Mouse (Mus musculus) bone marrow macrophage, adult 2 months (primary cell): ENCODE measurements around the gene Tfrc. TPM values are rescaled to one million over a fixed set of nuclear protein-coding genes. Genes with fewer than 3 reads are reported as not detected.
"Not testable (repeated sequence)": the region's sequence is repeated elsewhere in the genome, so short reads cannot be mapped to it uniquely, and the experiment has no call there.

Experiments used
- H3K27ac ChIP-seq: 2 replicates; pipeline ENCODE4 v1.5.1; 2012; ENCODE audit warnings: low read depth, low read length; ENCODE audit not compliant: insufficient read depth
- H3K4me1 ChIP-seq: 2 replicates; pipeline ENCODE4 v1.6.1; 2012; ENCODE audit warnings: low read length; ENCODE audit not compliant: control insufficient read depth, insufficient read depth
- H3K4me3 ChIP-seq: 2 replicates; pipeline ENCODE4 v1.5.1; 2012; ENCODE audit warnings: mild to moderate bottlenecking, low read length, moderate library complexity; ENCODE audit not compliant: insufficient read depth
- CTCF ChIP-seq: IDR thresholded peaks from 2 replicates; pipeline ENCODE4 v1.5.1; 2012; ENCODE audit warnings: low read depth, mild to moderate bottlenecking, low read length, moderate library complexity
- POLR2A ChIP-seq: IDR thresholded peaks from 2 replicates; pipeline ENCODE4 v1.6.1; 2012; ENCODE audit warnings: mild to moderate bottlenecking, low read depth, low read length, borderline replicate concordance
- polyA plus RNA-seq: library from polyadenylated mRNA; stranded (reverse); fragments of >200 nt; gene quantifications from 2 replicates; pipeline ENCODE4 v1.2.4, GENCODE M21; 2012; ENCODE audit not compliant: missing spikeins, insufficient read depth, insufficient read length

Gene Tfrc
- polyA plus RNA-seq, 1 experiment, result 45.0 TPM

DNA sequence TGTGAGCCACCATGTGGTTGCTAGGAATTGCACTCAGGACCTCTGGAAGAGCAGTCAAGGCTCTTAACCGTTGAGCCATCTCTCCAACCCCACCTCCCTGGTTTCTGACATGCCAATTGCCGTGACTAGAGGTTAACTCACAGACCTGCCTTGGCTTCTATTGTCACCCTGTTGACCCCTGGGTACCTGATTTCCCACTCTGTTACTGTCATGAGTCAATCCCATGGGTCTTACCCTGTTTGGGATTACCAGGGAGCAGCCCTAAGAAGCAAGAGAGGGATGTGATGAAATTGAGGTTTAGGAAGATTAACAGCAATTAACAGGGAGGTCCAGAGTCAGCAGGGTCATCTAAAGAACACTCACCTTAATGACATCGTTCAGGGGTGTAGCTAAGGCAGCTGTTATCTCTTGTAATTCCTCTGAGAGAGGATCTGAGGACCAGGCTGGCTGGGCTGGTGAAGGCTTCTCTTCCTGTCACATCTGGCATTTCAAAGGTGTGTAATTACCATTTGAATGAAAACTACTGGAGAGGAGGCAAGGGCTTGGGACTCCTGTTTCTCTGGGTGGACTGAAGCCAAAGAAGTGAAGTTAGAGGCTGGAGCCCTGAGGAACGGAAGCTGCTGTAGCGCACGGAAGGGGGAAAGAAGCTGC, 28.3 kb downstream of the Tfrc start:
- Histone ChIP-seq H3K4me1 (no peaks in the 10 kb centered on the region), H3K27ac (no peak overlapping the region), H3K4me3 (no peak overlapping the region)
- TF ChIP-seq CTCF (no peak), POLR2A (no peak)

DNA sequence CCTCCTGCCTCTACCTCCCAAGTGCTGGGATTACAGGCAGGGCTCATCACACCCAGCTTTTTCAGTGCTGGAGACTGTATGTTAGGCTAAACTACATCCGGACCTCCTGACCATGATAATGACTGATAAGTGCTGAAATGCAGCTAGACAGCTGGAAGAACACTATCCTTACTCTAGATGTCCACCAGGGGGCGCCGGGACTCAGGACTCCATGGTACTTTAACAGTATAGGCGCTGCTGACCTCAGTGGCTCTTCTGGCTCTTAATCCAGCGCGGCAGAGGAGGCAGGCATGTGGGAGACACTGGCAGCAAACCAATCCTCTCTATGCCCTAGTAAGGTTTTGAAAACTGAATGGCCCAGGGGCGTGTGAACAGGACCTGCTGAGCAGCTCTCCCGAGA, 29.8 kb downstream of the Tfrc start:
- H3K27ac ChIP-seq, result no peak overlapping the region
- no peaks in the 10 kb centered on the region for H3K4me1 ChIP-seq
- H3K4me3 ChIP-seq, result no peak overlapping the region
- peak; percentile 71 for TF ChIP-seq CTCF
- TF ChIP-seq POLR2A, result no peak

DNA sequence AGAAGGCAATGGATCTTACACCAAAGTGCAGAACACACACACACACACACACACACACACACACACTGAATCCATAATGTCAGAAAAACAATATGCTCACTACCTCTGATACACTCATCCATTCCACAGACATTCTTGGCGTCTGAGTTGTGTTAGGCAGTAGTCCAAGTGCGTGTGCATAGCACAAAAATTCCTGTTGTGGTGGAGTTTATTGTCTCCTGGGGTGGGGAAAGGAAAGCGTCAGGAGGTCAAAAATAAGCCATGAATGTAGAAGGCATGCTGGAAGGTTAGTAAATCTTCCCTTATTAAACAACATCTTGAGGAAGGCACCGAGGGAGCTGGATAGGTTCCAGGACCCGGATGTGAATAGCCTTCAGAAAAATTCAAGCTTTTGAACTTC, 31.4 kb downstream of the Tfrc start:
- Histone ChIP-seq H3K4me3 (no peak overlapping the region), H3K4me1 (no peaks in the 10 kb centered on the region), H3K27ac (no peak overlapping the region)
- TF ChIP-seq POLR2A (no peak), CTCF (no peak)

DNA sequence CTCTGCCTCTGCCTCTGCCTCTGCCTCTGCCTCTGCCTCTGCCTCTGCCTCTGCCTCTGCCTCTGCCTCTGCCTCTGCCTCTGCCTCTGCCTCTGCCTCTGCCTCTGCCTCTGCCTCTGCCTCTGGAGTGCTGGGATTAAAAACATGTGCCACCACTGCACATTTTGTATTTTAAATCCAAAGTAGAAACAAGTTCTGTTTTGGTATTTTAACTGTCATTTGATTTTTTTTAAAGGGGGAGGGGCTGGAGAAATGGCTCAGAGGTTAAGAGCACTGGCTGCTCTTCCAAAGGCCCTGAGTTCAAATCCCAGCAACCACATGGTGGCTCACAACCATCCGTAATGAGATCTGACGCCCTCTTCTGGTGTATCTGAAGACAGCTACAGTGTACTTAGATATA, 32.0 kb downstream of the Tfrc start:
- not testable (repeated sequence) for H3K27ac ChIP-seq, H3K4me1 ChIP-seq, H3K4me3 ChIP-seq

DNA sequence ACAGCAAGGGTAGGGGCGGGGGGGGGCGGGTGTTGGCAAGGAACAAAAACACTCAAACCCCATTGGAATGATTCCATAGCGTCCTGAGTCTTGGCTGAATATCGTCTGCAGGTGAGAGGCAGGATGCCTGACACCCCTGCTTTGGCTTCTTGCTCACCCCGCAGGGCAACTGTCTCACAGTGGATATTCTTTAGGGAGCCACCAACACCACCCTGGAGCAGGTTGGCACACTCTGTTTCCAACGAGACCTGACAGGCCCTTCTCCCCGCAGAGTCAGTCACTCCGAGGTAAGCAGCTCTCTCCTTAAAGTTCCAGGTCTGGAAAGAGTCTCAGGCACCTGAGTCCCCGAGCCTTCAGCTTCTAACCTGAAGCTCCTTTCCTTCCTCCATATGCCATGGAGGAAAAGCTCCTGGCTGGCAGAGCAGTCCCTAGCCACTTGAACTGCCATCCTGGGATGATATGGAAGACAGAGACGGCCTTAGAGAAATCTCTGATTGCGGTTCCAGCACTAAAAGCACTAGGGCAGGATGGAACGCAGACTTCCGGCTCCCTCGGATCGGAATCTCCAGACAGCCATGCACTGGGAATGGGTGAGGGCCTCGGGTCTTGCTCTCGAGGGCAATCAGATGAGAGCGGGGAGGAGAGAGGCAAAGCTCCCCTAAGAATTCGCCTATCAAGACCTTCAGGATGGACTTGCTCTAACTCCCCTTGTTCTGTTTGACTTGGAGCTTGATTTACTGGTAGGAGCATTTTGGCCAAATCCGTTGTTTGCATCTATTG, 32.9 kb downstream of the Tfrc start:
- H3K27ac ChIP-seq, result no peak overlapping the region
- TF ChIP-seq CTCF (no peak), POLR2A (no peak)
- H3K4me1 ChIP-seq, result peaks cover 5% of the 10 kb centered on the region; the same call in 1 of the 2 replicates
- no peak overlapping the region for H3K4me3 ChIP-seq

DNA sequence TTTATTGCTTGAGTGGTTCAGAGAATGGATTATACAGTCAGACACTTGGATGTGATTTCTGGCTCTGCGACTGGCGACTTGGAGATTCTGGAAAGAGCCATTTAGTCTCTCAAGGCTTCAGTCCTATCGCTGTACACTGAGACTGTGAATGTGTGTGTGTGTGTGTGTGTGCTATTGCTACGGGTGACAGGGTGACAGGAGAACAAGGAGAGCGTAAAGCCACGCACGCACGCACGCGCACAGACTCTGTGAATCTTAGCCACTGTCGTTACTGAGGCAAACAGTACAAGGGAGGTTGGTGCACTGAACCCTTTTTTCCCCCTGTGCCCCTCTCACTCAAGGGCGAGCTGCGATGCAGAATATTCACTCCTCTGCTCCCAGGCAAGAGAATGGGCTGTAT, 33.6 kb downstream of the Tfrc start:
- Histone ChIP-seq H3K4me1 (peaks cover 5% of the 10 kb centered on the region; the same call in 1 of the 2 replicates), H3K27ac (no peak overlapping the region), H3K4me3 (no peak overlapping the region)
- no peak for TF ChIP-seq POLR2A
- TF ChIP-seq CTCF, result no peak

DNA sequence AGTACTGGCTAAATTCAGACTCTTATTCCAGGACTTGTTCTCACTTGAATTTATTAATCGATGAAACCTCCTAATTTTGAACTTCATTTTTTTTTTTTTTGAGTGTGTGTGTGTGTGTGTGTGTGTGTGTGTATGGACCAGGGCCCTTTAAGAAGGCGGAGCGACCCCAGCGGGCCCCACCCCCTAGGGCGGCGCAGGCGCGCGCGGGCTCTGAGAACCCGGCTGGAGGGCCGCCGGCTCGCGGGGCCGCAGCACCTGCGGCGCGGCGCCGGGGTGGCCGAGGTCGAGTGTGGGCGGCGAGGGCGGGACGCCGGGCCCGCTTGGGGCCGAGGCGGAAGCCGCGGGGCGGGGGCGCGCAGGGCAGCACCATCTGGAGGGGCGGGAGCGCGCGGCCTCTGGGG, 34.9 kb downstream of the Tfrc start, which contains the start of gene Tnk2:
Gene Tnk2, plus strand, starts transcription at position 214 of the 401 bp plus-strand sequence.
- peak within 1 kb of the TSS; percentile 70 for H3K4me3 ChIP-seq
- peaks cover 5% of the 10 kb centered on the region; the same call in 1 of the 2 replicates for H3K4me1 ChIP-seq
- TF ChIP-seq POLR2A (no peak; the same call in 1 of the 2 replicates), CTCF (no peak)
- no peak within 1 kb of the TSS for H3K27ac ChIP-seq

DNA sequence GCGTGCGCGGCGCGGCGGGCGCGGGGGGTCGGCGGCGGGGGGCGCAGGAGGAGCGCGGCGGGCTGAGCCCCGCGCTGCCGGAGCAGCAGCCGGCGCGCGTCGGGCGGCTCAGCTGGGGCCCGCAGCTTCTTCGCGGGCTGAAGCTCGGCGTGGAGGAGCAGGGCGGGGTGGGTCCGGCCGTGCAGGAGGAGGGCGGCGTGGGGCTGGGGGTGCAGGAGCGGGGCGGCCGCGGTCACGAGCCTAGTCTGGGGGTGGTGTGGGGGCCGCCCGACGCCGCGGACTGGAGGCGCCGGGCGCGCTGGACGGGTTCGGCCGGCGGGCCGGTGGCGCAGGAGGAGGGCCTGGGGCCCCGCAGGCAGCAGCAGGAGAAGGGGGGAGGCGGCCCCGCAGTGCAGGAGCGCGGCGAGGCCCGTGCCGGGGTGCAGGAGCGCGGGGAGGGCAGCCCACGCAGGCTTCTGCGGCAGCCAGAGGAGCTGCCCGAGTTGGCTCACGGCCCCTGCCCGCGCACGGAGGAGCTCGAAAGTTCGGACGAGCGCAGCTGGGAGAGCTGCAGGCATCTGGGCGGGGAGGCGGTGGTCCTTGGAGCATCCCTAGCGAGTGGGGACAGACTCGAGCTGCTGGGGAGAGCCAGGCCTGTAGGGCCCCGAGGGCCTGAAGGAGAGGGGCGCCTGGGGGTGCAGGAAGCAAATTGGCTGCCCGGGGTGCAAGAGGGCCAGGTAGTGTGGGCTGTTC, 35.5 kb downstream of the Tfrc start:
- no peak overlapping the region for H3K27ac ChIP-seq
- H3K4me3 ChIP-seq, result peak overlapping the region; percentile 70
- peaks cover 5% of the 10 kb centered on the region; the same call in 1 of the 2 replicates for H3K4me1 ChIP-seq
- no peak for TF ChIP-seq CTCF
- no peak for TF ChIP-seq POLR2A

DNA sequence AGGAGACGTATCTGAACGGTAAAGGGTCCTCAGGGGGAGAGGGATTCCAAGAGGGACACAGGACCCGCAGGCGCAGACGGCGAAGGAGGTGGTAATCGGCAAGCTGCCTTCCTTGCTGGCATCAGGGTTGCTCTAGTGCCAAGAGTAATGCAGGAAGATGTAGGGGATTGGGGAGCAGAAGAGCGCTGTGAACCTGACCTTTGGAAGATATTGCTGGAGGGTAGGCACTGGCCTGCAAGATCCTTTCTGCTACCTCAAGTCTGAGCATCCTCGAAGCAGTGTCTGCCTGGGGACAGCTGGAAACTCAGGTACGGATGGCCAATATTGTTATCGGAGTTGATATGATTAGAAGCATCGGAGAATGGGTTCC, 36.1 kb downstream of the Tfrc start:
- peak overlapping the region; percentile 70 for H3K4me3 ChIP-seq
- H3K27ac ChIP-seq, result no peak overlapping the region
- TF ChIP-seq POLR2A, result no peak
- TF ChIP-seq CTCF, result no peak
- H3K4me1 ChIP-seq, result peaks cover 5% of the 10 kb centered on the region; the same call in 1 of the 2 replicates

DNA sequence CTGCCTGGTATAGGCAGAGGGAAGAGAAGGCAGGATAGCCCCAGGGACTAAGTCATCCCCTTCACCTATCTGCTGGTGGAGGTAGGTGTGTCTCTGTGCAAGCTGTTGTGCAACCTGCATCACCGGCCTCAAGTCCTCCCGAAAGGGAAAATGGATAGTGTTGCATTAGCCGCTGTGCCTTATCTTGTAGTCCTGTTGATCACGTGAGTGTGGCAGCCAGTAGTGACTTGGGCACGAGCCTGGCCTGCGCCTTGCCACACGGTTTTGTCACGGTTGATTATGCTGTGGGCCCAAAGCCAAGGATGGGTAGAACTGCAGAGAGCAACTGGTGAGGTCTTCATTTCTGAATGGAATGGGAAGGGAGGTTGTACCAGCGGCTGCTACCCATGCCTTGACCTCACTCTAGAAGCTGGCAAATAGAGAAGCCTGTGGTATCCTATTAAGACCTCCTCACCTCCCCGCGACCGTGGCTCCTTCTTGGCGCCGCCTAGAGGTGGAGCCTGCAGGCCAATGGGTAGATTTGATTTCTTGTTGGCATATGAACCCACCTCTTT, 36.7 kb downstream of the Tfrc start:
- Histone ChIP-seq H3K4me1 (peaks cover 6% of the 10 kb centered on the region), H3K27ac (no peak overlapping the region), H3K4me3 (no peak overlapping the region)
- TF ChIP-seq CTCF (no peak), POLR2A (no peak)
